Comparison of ENCODE assay signal across 8 mouse cellular contexts in genomic region chr9:22306726-22307125, GRCm38 (mm10). TPM values are rescaled to one million over a fixed set of nuclear protein-coding genes. Genes with fewer than 3 reads are reported as not detected.
DNase-seq lines count a peak whose midpoint lies in the region; ATAC-seq and TF ChIP-seq lines count a peak whose summit lies in the region.

No protein-coding gene starts in this region.

- no peak for TF ChIP-seq EP300 in heart, adult 2 months (IDR thresholded peaks at IDR 0.05; ENCODE audit: insufficient read depth, low read depth, low read length)

- H3K79me3 ChIP-seq in C2C12 (ENCODE audit: low read depth), result no peaks in the 10 kb centered on the region

- H3ac ChIP-seq in C2C12 (ENCODE audit: control insufficient read depth, insufficient read length, low read depth), result no peak overlapping the region

- no peak for TF ChIP-seq CTCF in heart, adult 2 months (IDR thresholded peaks at IDR 0.05)
- no peak for TF ChIP-seq CTCF in C2C12 (IDR thresholded peaks at IDR 0.05; ENCODE audit: control insufficient read depth, insufficient read depth, insufficient read length)

- no peaks in the 10 kb centered on the region for H3K9me3 ChIP-seq in intestine, embryonic 16.5 days (ENCODE audit: control insufficient read depth, low read length)

- ATAC-seq in intestine, embryonic 16.5 days, result no peak

- no peaks in the 10 kb centered on the region for H3K27me3 ChIP-seq in heart, adult 2 months (ENCODE audit: control insufficient read depth, insufficient read depth, low read length)
- no peaks in the 10 kb centered on the region for H3K27me3 ChIP-seq in C2C12 (ENCODE audit: control insufficient read depth, insufficient read depth, insufficient read length)
- no peaks in the 10 kb centered on the region for H3K27me3 ChIP-seq in intestine, embryonic 16.5 days (replicated peaks; ENCODE audit: control insufficient read depth, insufficient read depth, low read length)

- no peak for DNase-seq in heart, adult 2 months
- no peak for DNase-seq in heart, postnatal 25 days (ENCODE audit: low spot score)
- peak; percentile 32 for DNase-seq in embryo, embryonic 9.5 days (ENCODE audit: extremely low spot score)
- peak; percentile 42 for DNase-seq in neural tube, embryonic 10.5 days (ENCODE audit: extremely low spot score, low spot score)
- no peak for DNase-seq in gastrocnemius, postnatal 4 days (ENCODE audit: low spot score in 2 of 2)
- DNase-seq in right cerebral cortex, postnatal 36 days (ENCODE audit: low spot score in 2 of 2), result no peak

- no peak for TF ChIP-seq POLR2A in heart, adult 2 months (IDR thresholded peaks at IDR 0.05; ENCODE audit: insufficient read depth, low read depth, low read length)

- 28% methylated on average over 6 of the region's 6 CpGs for WGBS in heart, adult 2 months
- WGBS in intestine, embryonic 16.5 days, result 13% methylated on average over 6 of the region's 6 CpGs

- no peaks in the 10 kb centered on the region for H3K36me3 ChIP-seq in heart, adult 2 months (ENCODE audit: control insufficient read depth, insufficient read depth, low read length)
- H3K36me3 ChIP-seq in C2C12 (ENCODE audit: control insufficient read depth, insufficient read depth), result no peaks in the 10 kb centered on the region
- H3K36me3 ChIP-seq in intestine, embryonic 16.5 days (ENCODE audit: control insufficient read depth, insufficient read depth, low read length), result peaks cover 8% of the 10 kb centered on the region

- H3K4me3 ChIP-seq in heart, adult 2 months, result peak overlapping the region; percentile 80
- H3K4me3 ChIP-seq in C2C12 (ENCODE audit: insufficient read depth, poor library complexity, severe bottlenecking), result peak overlapping the region; percentile 64
- peak overlapping the region; percentile 95 for H3K4me3 ChIP-seq in intestine, embryonic 16.5 days (ENCODE audit: low read length)

- intact Hi-C loops in heart, adult 2 months (cut with DNase I), result loop anchor here (5.0 kb wide), 1 partner anchor 79 kb away; the partner anchor contains the start of gene Zfp809
- intact Hi-C loops in heart, postnatal 25 days (cut with DNase I), result no loop called here

- peak overlapping the region; percentile 88 for H3K27ac ChIP-seq in heart, adult 2 months
- no peak overlapping the region; the same call in 1 of the 2 replicates for H3K27ac ChIP-seq in intestine, embryonic 16.5 days (ENCODE audit: low read length)

- no peaks in the 10 kb centered on the region for H3K79me2 ChIP-seq in heart, adult 2 months (replicated peaks; ENCODE audit: control insufficient read depth, insufficient read depth, low read length)
- H3K79me2 ChIP-seq in C2C12 (ENCODE audit: control insufficient read depth, insufficient read depth), result no peaks in the 10 kb centered on the region

- peaks cover 1% of the 10 kb centered on the region for H3K4me1 ChIP-seq in heart, adult 2 months (ENCODE audit: control insufficient read depth, insufficient read depth, low read length)
- H3K4me1 ChIP-seq in intestine, embryonic 16.5 days (ENCODE audit: control insufficient read depth, insufficient read depth, low read length), result peaks cover 6% of the 10 kb centered on the region; the same call in 1 of the 2 replicates

- H3K9ac ChIP-seq in heart, adult 2 months (ENCODE audit: low read depth, low read length), result peak overlapping the region; percentile 89
- peak overlapping the region; percentile 98 for H3K9ac ChIP-seq in intestine, embryonic 16.5 days (ENCODE audit: low read depth, low read length)

- H3K4me2 ChIP-seq in intestine, embryonic 16.5 days (ENCODE audit: low read depth, low read length), result peak overlapping the region; percentile 86

TF ChIP-seq in C2C12, 6 proteins besides CTCF, POLR2A, EP300 and RAD21:
- TF ChIP-seq MYOD1 (IDR thresholded peaks at IDR 0.05; ENCODE audit: control insufficient read depth, insufficient read length, low read depth) (no peak), FOSL1 (IDR thresholded peaks at IDR 0.05; ENCODE audit: insufficient read depth, low read length, poor library complexity, severe bottlenecking) (no peak), MAX (IDR thresholded peaks at IDR 0.05) (no peak), CEBPB (IDR thresholded peaks at IDR 0.05; ENCODE audit: low read depth) (no peak)

RNA-seq across cellular contexts. Expression of gene Zfp810, which starts 0.7 kb away (rescaled TPM):
- 1 to 10 TPM; 4.3 to 6.7 TPM for total RNA-seq in heart, adult 2 months (2021)
- 4.3 and 7.6 TPM in 2 replicates for polyA plus RNA-seq in heart, adult 2 months (2012; rRNA removed)
- total RNA-seq in heart, postnatal 25 days (2021), result 1 to 10 TPM; 4.4 to 6.3 TPM
- polyA plus RNA-seq in C2C12 (2012; fragmentation: generic; extraction: Trizol), result 1.5 TPM
- 11.8 and 12.7 TPM in 2 replicates for polyA plus RNA-seq in intestine, embryonic 16.5 days (2015; fragmentation: Nextera tagmentation; extraction: Ambion mirVana)
- total RNA-seq in gastrocnemius, postnatal 4 days (2021), result 1 to 10 TPM; 4.2 to 5.2 TPM

RNA-seq across cellular contexts. Expression of gene Zfp599, which starts 47.0 kb away (rescaled TPM):
- under 1 TPM; 0.34 to 0.39 TPM for total RNA-seq in heart, adult 2 months (2021)
- 0.04 and 0.12 TPM in 2 replicates for polyA plus RNA-seq in heart, adult 2 months (2012; rRNA removed)
- total RNA-seq in heart, postnatal 25 days (2021), result under 1 TPM; 0.26 to 0.31 TPM
- polyA plus RNA-seq in C2C12 (2012; fragmentation: generic; extraction: Trizol), result 0.76 TPM
- 3.1 and 3.9 TPM in 2 replicates for polyA plus RNA-seq in intestine, embryonic 16.5 days (2015; fragmentation: Nextera tagmentation; extraction: Ambion mirVana)
- total RNA-seq in gastrocnemius, postnatal 4 days (2021), result under 1 TPM; 0.21 to 0.27 TPM

Comparison
In these comparisons a context has a peak if more than half of its experiments do, and no peak if none do; other contexts are left out.
1. DNase-seq: peak in embryo, embryonic 9.5 days (single experiment) and neural tube, embryonic 10.5 days (single experiment); none in heart, adult 2 months (0 of 2), heart, postnatal 25 days (single experiment), gastrocnemius, postnatal 4 days (0 of 2) and right cerebral cortex, postnatal 36 days (0 of 2).
2. Peak in every context shown above with its lines, with median percentiles within 50 percentile points of each other: H3K4me3 ChIP-seq.